Mouse (Mus musculus): ENCODE measurements around the gene C5ar1. TPM values are rescaled to one million over a fixed set of nuclear protein-coding genes. Genes with fewer than 3 reads are reported as not detected.
A peak's percentile ranks its signal among the peaks of the same experiment; 100 is the strongest.

C5ar1 gene
- total and polyA plus RNA-seq, 3 experiments = not detected

DNA sequence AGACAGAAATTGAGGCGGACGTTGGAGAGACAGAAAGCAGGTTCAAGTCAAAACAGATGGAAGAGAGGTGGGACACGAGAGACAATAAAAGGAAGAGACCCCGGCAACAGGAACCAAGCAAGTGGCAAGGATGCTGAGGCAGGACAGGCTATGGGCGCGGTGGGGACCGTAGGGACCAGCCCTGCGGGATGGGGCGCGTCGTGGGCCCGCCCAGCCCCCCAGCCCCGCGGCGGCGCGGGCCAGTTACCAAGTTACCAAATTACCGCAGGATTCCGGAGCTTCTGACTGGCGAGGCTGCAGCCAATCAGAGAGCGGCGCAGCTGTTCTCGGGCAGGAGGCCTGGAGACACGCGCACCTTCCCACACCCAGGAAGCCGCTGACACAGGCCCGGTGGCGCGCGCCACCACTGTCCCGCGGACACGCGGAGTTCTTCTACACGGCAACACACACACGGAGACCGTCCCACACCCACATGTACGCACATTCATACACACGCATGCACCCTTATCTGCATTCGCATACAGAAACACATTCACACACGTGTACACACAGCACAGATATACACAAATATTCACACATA lies 36.1 kb upstream of the C5ar1 start:
- DNase-seq (ENCODE audit: low read depth, low spot score) = peak; percentile 95
- peak overlapping the region; percentile 57 to 82 for H3K4me3 ChIP-seq (ENCODE audit: control insufficient read depth in 1 of 2, insufficient read depth in 1 of 2, low read depth in 2 of 2, low read length in 2 of 2)
- peaks cover 0 to 12% of the 10 kb centered on the region in 2 experiments; a peak in 2 of 4 replicates for H3K4me1 ChIP-seq (ENCODE audit: control insufficient read depth in 1 of 2, insufficient read depth in 2 of 2, low read length in 2 of 2)
- peak; percentile 23 for TF ChIP-seq TBP (IDR thresholded peaks at IDR 0.05; ENCODE audit: low read depth, low read length)
- TF ChIP-seq BHLHE40 (IDR thresholded peaks at IDR 0.05; ENCODE audit: borderline replicate concordance, low read depth, low read length) = no peak
- 0 out of 2 replicates have a peak, but pooled peaks have one; percentile 16 for TF ChIP-seq TCF12 (IDR thresholded peaks at IDR 0.05; ENCODE audit: low read depth, low read length)
- TF ChIP-seq USF1 (IDR thresholded peaks at IDR 0.05; ENCODE audit: low read depth, low read length) = 0 out of 2 replicates have a peak, but pooled peaks have one; percentile 8
- no peak for TF ChIP-seq RCOR1 (IDR thresholded peaks at IDR 0.05; ENCODE audit: low read depth, low read length)
- TF ChIP-seq MXI1 (IDR thresholded peaks at IDR 0.05; ENCODE audit: low read depth, low read length) = no peak
- no peak for TF ChIP-seq EP300 (IDR thresholded peaks at IDR 0.05; ENCODE audit: low read depth in 1 of 2, low read length in 2 of 2)
- TF ChIP-seq CHD1 (IDR thresholded peaks at IDR 0.05; ENCODE audit: low read depth, low read length) = no peak
- TF ChIP-seq E2F4 (IDR thresholded peaks at IDR 0.05; ENCODE audit: borderline replicate concordance, low read depth, low read length) = no peak
- no peak for TF ChIP-seq MEF2A (IDR thresholded peaks at IDR 0.05; ENCODE audit: extremely low read depth, insufficient replicate concordance, low read depth, low read length, poor library complexity, severe bottlenecking)
- TF ChIP-seq HCFC1 (IDR thresholded peaks at IDR 0.05; ENCODE audit: low read depth, low read length) = no peak; the same call in 1 of the 2 replicates
- no peak for TF ChIP-seq ZNF384 (IDR thresholded peaks at IDR 0.05; ENCODE audit: low read depth, low read length)
- TF ChIP-seq NELFE (IDR thresholded peaks at IDR 0.05; ENCODE audit: low read depth, low read length) = no peak; the same call in 1 of the 2 replicates
- TF ChIP-seq ETS1 (IDR thresholded peaks at IDR 0.05; ENCODE audit: low read depth, low read length) = peak; percentile 22; the same call in 1 of the 2 replicates
- TF ChIP-seq CTCF (IDR thresholded peaks at IDR 0.05 in 2 of 3, conservative IDR thresholded peaks at IDR 0.05 in 1 of 3; ENCODE audit: control insufficient read depth in 1 of 3, insufficient read depth in 1 of 3, low read depth in 2 of 3, low read length in 3 of 3, poor library complexity in 1 of 3, severe bottlenecking in 1 of 3) = no peak
- peak; percentile 55; the same call in 1 of the 2 replicates for TF ChIP-seq NRF1 (IDR thresholded peaks at IDR 0.05; ENCODE audit: insufficient read depth, low read depth, low read length, poor library complexity, severe bottlenecking)
- TF ChIP-seq SMC3 (IDR thresholded peaks at IDR 0.05; ENCODE audit: low read depth, low read length) = no peak
- no peak for TF ChIP-seq GABPA (IDR thresholded peaks at IDR 0.05; ENCODE audit: low read depth, low read length)
- TF ChIP-seq MAX (IDR thresholded peaks at IDR 0.05; ENCODE audit: low read length) = no peak; the same call in 1 of the 2 replicates
- no peak for TF ChIP-seq SIN3A (IDR thresholded peaks at IDR 0.05; ENCODE audit: low read length)
- TF ChIP-seq POLR2A (IDR thresholded peaks at IDR 0.05; ENCODE audit: control insufficient read depth in 1 of 2, insufficient read depth in 1 of 2, low read depth in 1 of 2, low read length in 2 of 2, poor library complexity in 1 of 2) = peak in 1 of 2 experiments; percentile 65; a peak in 2 of 4 replicates
- no peak for TF ChIP-seq CHD2 (IDR thresholded peaks at IDR 0.05; ENCODE audit: low read length)
- peak; percentile 94 for TF ChIP-seq POLR2AphosphoS5 (IDR thresholded peaks at IDR 0.05; ENCODE audit: borderline replicate concordance, low read depth, low read length)
- TF ChIP-seq ZMIZ1 (IDR thresholded peaks at IDR 0.05; ENCODE audit: low read depth, low read length) = no peak
- 0 out of 2 replicates have a peak, but pooled peaks have one; percentile 17 for TF ChIP-seq MYC (IDR thresholded peaks at IDR 0.05; ENCODE audit: low read depth, low read length)
- TF ChIP-seq TAL1 (IDR thresholded peaks at IDR 0.05; ENCODE audit: low read length) = no peak
- TF ChIP-seq USF2 (IDR thresholded peaks at IDR 0.05; ENCODE audit: borderline replicate concordance in 1 of 2, insufficient read depth in 1 of 2, low read depth in 1 of 2, low read length in 2 of 2) = no peak
- no peak for TF ChIP-seq ZKSCAN1 (IDR thresholded peaks at IDR 0.05; ENCODE audit: low read depth, low read length)
- TF ChIP-seq MAZ (IDR thresholded peaks at IDR 0.05; ENCODE audit: low read depth, low read length) = no peak
- peak; percentile 55; the same call in 1 of the 2 replicates for TF ChIP-seq ELF1 (IDR thresholded peaks at IDR 0.05; ENCODE audit: low read depth, low read length)
- TF ChIP-seq POLR2AphosphoS2 (IDR thresholded peaks at IDR 0.05; ENCODE audit: low read length) = no peak
- no peak for TF ChIP-seq UBTF (IDR thresholded peaks at IDR 0.05; ENCODE audit: borderline replicate concordance, insufficient read depth, low read depth, low read length)
- no peak for TF ChIP-seq ZC3H11A (IDR thresholded peaks at IDR 0.05; ENCODE audit: low read depth, low read length)
- TF ChIP-seq JUND (IDR thresholded peaks at IDR 0.05; ENCODE audit: low read depth, low read length) = no peak
- no peak for TF ChIP-seq RAD21 (IDR thresholded peaks at IDR 0.05; ENCODE audit: low read depth, low read length)
- TF ChIP-seq KAT2A (conservative IDR thresholded peaks at IDR 0.05; ENCODE audit: low read depth, low read length) = no peak

More for the DNA sequence above, 36.1 kb upstream of the C5ar1 start:
- no peaks in the 10 kb centered on the region for H3K9me3 ChIP-seq (replicated peaks; ENCODE audit: insufficient read depth, low read length)
- peaks cover 0 to 10% of the 10 kb centered on the region in 2 experiments; a peak in 2 of 4 replicates for H3K36me3 ChIP-seq (ENCODE audit: control insufficient read depth in 1 of 2, insufficient read depth in 2 of 2, low read length in 2 of 2)
- peak overlapping the region; percentile 100 for H3K27ac ChIP-seq (ENCODE audit: control insufficient read depth, low read depth, low read length)
- peaks cover 1% of the 10 kb centered on the region; the same call in 1 of the 2 replicates for H3K79me2 ChIP-seq (ENCODE audit: control insufficient read depth, insufficient read depth, low read length, poor library complexity)
- H3K27me3 ChIP-seq (ENCODE audit: control insufficient read depth in 1 of 2, insufficient read depth in 2 of 2, low read length in 2 of 2) = no peaks in the 10 kb centered on the region
- peak overlapping the region; percentile 98 for H3K9ac ChIP-seq (ENCODE audit: control insufficient read depth, low read depth, low read length, poor library complexity, severe bottlenecking)
